In genomic region chr16:17277342-17278211, GRCm38 (mm10) we compare ENCODE assay signal across 8 mouse cellular contexts. TPM values are rescaled to one million over a fixed set of nuclear protein-coding genes. Genes with fewer than 3 reads are reported as not detected.
DNase-seq lines count a peak whose midpoint lies in the region; ATAC-seq lines count a peak whose summit lies in the region.

No protein-coding gene starts in this region.

- H3K36me3 ChIP-seq in embryonic facial prominence, embryonic 12.5 days, result peaks cover 29% of the 10 kb centered on the region
- H3K36me3 ChIP-seq in hindbrain, embryonic 13.5 days, result peaks cover 39% of the 10 kb centered on the region

- peak overlapping the region; percentile 55 for H3K4me3 ChIP-seq in embryonic facial prominence, embryonic 12.5 days
- peak overlapping the region; percentile 54 for H3K4me3 ChIP-seq in hindbrain, embryonic 13.5 days

- peak overlapping the region; percentile 86 for H3K4me2 ChIP-seq in embryonic facial prominence, embryonic 12.5 days (replicated peaks)
- H3K4me2 ChIP-seq in hindbrain, embryonic 13.5 days, result peak overlapping the region; percentile 79

- peak; percentile 58 for ATAC-seq in CD4-positive, CD25-positive, alpha-beta regulatory T cell, adult 4 months
- ATAC-seq in embryonic facial prominence, embryonic 12.5 days (ENCODE audit: insufficient number of reproducible peaks, insufficient read depth, low FRiP score, low TSS enrichment), result no peak; the same call in 1 of the 2 replicates
- peak; percentile 43 for ATAC-seq in hindbrain, embryonic 13.5 days (ENCODE audit: low FRiP score)

- H3K9me3 ChIP-seq in embryonic facial prominence, embryonic 12.5 days, result no peaks in the 10 kb centered on the region
- no peaks in the 10 kb centered on the region for H3K9me3 ChIP-seq in hindbrain, embryonic 13.5 days

- peaks cover 16% of the 10 kb centered on the region for H3K4me1 ChIP-seq in embryonic facial prominence, embryonic 12.5 days
- H3K4me1 ChIP-seq in hindbrain, embryonic 13.5 days (replicated peaks), result peaks cover 26% of the 10 kb centered on the region

- peak overlapping the region; percentile 37 for H3K9ac ChIP-seq in embryonic facial prominence, embryonic 12.5 days
- H3K9ac ChIP-seq in hindbrain, embryonic 13.5 days, result peak overlapping the region; percentile 73

- 2% methylated on average over 60 of the region's 61 CpGs for WGBS in embryonic facial prominence, embryonic 12.5 days
- WGBS in hindbrain, embryonic 13.5 days, result 3% methylated on average over 61 of the region's 61 CpGs

- no peak overlapping the region for H3K27ac ChIP-seq in embryonic facial prominence, embryonic 12.5 days
- H3K27ac ChIP-seq in hindbrain, embryonic 13.5 days, result no peak overlapping the region

- peaks cover 32% of the 10 kb centered on the region for H3K27me3 ChIP-seq in embryonic facial prominence, embryonic 12.5 days
- peaks cover 39% of the 10 kb centered on the region for H3K27me3 ChIP-seq in hindbrain, embryonic 13.5 days

- DNase-seq in adrenal gland, postnatal 10 days, result peak; percentile 55
- DNase-seq in left cerebral cortex, adult 18-20 months (ENCODE audit: low spot score in 2 of 2), result peak; percentile 66 to 76
- peak; percentile 28 to 43 for DNase-seq in lung, postnatal 4 days
- peak; percentile 64 for DNase-seq in right cerebral cortex, postnatal 4 days
- no peak for DNase-seq in MN1 (ENCODE audit: low spot score)

RNA-seq across cellular contexts. Expression of gene Tmem191c, which starts 1.7 kb away (rescaled TPM):
- 10 to 100 TPM; 31.0 to 41.3 TPM for polyA plus RNA-seq in CD4-positive, CD25-positive, alpha-beta regulatory T cell, adult 4 months (2017; shearing (Covaris generic))
- 10 to 100 TPM in 1 of 2 experiments, 1 to 10 TPM in 1; 6.2 to 11.9 TPM for total RNA-seq in adrenal gland, postnatal 10 days (2021)
- polyA plus RNA-seq in embryonic facial prominence, embryonic 12.5 days (2016; fragmentation: Nextera tagmentation; extraction: Ambion mirVana), result 15.0 TPM in 2 replicates
- polyA plus RNA-seq in hindbrain, embryonic 13.5 days (2015; fragmentation: Nextera tagmentation; extraction: Ambion mirVana), result 32.6 and 33.3 TPM in 2 replicates
- total RNA-seq in left cerebral cortex, adult 18-20 months (2021), result 100 to 1,000 TPM in 1 of 2 experiments, 10 to 100 TPM in 1; 92.5 to 102 TPM

RNA-seq across cellular contexts. Expression of gene Hic2, which starts 44.2 kb away (rescaled TPM):
- 1 to 10 TPM in 1 of 2 experiments, under 1 TPM in 1; 0.89 to 2.1 TPM for polyA plus RNA-seq in CD4-positive, CD25-positive, alpha-beta regulatory T cell, adult 4 months (2017; shearing (Covaris generic))
- 1 to 10 TPM; 3.2 to 3.3 TPM for total RNA-seq in adrenal gland, postnatal 10 days (2021)
- polyA plus RNA-seq in embryonic facial prominence, embryonic 12.5 days (2016; fragmentation: Nextera tagmentation; extraction: Ambion mirVana), result 10.6 and 12.7 TPM in 2 replicates
- 9.0 and 9.4 TPM in 2 replicates for polyA plus RNA-seq in hindbrain, embryonic 13.5 days (2015; fragmentation: Nextera tagmentation; extraction: Ambion mirVana)
- total RNA-seq in left cerebral cortex, adult 18-20 months (2021), result 1 to 10 TPM; 5.3 to 6.1 TPM

RNA-seq across cellular contexts. Expression of gene Serpind1, which starts 53.6 kb away (rescaled TPM):
- under 1 TPM; 0.82 TPM for polyA plus RNA-seq in CD4-positive, CD25-positive, alpha-beta regulatory T cell, adult 4 months (2017; shearing (Covaris generic))
- 100 to 1,000 TPM in 1 of 2 experiments, 10 to 100 TPM in 1; 50.5 to 111 TPM for total RNA-seq in adrenal gland, postnatal 10 days (2021)
- 0.39 and 0.51 TPM in 2 replicates for polyA plus RNA-seq in embryonic facial prominence, embryonic 12.5 days (2016; fragmentation: Nextera tagmentation; extraction: Ambion mirVana)
- polyA plus RNA-seq in hindbrain, embryonic 13.5 days (2015; fragmentation: Nextera tagmentation; extraction: Ambion mirVana), result 1.2 and 1.4 TPM in 2 replicates
- 1 to 10 TPM; 3.1 TPM for total RNA-seq in left cerebral cortex, adult 18-20 months (2021)
